Mouse (Mus musculus): ENCODE measurements around the gene Acyp2. TPM values are rescaled to one million over a fixed set of nuclear protein-coding genes. Genes with fewer than 3 reads are reported as not detected.
A peak's percentile ranks its signal among the peaks of the same experiment; 100 is the strongest.
"Not testable (repeated sequence)": the region's sequence is repeated elsewhere in the genome, so short reads cannot be mapped to it uniquely, and the experiment has no call there.

Gene Acyp2
- total RNA-seq (2015; ENCODE audit: low replicate concordance): 1.4 and 4.2 TPM in 2 replicates
- 1.2 and 3.6 TPM in 2 replicates for total RNA-seq (2017; ENCODE audit: low replicate concordance)

DNA sequence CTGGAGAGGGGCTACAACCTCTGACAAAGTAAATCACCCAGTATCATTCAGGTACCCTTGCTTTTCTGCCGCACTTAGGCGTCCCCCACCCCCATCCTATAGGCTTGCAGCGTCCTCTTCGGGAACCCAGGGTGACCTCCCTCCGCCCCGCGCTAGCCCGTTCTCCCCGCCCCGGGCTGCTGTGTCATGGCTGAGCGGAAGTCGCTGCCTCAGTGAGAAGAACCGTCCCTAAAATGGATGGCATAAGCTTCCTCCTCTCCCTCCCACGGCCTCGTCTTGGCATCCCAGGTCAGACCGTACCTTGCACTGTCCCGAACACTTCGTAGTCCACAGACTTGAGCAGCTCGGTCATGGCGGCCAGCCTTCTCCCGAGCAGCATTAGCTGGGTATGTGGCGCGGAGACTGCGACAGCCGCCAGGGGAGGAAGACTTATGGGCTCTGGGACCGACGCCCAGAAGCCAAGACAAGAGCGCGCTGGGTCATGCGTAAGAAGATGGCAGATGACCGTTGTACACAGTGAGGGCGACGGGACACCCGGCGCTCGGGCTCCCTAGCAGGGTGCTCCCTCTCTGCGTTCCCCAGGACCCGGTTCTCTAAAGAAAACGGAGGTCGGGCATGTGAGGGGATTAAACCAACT lies at the start of gene Acyp2:
TSS of gene Acyp2 (minus strand) at position 587 of the 637 bp plus-strand sequence.
- ATAC-seq (replicated peaks; ENCODE audit: low FRiP score, poor library complexity, severe bottlenecking): peak; percentile 100

DNA sequence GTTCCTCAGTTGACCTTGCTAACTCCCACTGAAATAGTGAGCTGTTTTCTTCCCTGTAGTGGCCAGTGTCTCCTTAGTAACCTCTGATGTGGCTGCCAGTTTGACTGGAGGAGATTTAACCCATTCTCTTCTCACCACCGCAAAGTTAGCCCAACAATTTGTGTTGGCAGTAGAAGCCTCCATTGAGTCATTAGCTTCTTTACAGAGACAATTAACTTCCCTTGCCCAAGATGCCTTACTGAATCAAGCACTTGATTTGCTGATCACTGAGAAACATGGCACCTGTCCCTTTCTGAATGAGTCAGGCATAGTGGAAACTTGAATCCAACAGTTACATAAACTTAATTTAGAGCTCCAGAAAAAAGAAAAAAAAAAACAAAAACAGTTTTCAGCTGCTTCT lies 40.0 kb upstream of the Acyp2 start:
- no peak for ATAC-seq (replicated peaks; ENCODE audit: low FRiP score, poor library complexity, severe bottlenecking)

DNA sequence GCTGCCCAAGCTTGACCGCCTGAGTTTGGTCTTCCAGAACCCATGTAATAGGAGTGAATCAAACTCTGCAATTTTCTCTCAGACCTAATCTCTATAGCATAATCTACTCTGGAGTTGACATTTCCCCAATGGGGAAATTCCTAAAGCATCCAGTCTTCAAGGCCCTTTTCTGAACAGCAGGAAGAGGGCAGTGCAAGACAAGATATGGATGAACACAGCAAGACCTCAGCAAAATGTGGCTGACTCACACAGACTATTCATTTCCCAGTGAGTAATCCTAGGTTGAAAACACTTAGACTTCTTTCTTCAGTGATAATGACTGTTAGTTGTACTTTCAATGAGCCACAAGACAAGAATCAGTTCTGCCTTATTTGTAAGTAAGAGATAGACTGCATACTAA lies 26.7 kb upstream of the Acyp2 start:
- no peak for ATAC-seq (replicated peaks; ENCODE audit: low FRiP score, poor library complexity, severe bottlenecking)

DNA sequence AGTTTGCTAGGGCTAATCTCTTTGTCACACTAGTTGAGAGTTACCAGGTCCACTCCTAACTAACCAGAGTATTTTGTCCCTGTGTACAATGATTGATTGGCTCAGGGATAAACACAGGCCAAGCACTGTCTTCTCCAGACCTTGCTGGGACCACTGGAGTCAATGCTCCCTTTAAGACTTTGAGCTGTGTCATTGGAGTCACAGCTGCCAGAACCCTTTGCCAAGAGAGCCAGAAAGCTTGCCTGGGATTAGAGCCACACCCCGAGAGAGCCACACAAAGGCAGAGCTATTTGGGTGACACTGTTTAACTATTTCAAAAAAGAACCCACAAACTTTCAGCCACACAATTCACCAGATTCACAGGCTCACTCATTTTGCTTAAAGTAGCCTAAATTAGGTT lies 23.3 kb upstream of the Acyp2 start:
- ATAC-seq (replicated peaks; ENCODE audit: low FRiP score, poor library complexity, severe bottlenecking): no peak

DNA sequence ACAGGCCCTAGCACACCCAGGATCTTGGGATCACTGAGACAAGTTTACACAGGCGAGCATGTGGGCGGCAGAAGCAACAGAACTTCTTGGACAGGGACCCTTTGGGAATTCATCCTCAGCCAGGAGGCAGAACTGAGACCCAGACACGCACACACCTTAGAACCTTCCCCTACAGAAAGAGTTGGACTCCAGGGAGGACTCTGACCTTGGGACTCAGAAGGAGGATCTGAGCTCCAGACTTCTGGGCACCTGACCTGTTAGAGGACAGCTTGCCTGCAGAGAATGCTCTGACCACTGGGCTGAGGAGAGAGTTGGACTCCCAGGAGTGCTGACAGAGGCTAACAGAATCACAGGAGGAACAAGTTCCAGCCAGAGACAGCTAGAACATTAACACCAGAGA lies 13.6 kb upstream of the Acyp2 start:
- no peak for ATAC-seq (replicated peaks; ENCODE audit: low FRiP score, poor library complexity, severe bottlenecking)

DNA sequence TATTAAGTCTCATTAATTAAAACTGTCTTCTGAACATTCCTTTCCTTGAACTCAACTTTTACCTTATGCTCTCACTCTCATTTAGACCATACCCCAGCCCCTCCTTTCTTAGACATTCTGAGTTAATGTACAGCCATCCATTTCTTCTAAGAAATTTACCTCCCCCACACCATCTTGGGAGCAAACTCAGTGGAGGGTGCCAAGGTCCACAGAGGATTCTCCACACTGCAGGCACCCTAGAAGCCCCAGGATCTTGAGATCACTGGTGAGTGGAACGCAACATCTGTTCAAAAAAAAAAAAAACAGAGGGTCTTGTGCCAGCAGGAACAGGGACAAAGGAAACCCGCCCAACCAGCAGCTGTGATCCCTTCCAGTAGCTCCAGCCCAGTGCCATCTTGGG lies 13.2 kb upstream of the Acyp2 start:
- ATAC-seq (replicated peaks; ENCODE audit: low FRiP score, poor library complexity, severe bottlenecking): no peak

DNA sequence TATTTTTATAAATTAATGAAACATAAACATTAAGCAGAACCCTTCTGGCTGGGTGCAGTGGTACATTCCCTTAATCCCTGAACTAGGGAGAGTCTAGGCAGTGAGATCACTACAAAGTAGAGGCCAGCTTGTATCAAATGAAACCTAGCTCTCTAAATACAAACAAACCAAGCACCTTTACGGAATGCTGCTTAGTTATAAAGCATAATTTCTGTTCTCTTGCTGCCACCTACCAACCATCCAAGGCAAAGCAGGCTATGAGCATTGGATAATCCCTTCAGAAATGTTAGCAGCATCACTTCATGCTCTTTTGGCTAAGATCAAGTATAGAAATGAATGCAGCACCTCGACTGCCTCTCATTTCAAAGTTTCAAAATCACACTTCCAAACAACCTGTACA lies 7.7 kb upstream of the Acyp2 start:
- ATAC-seq (replicated peaks; ENCODE audit: low FRiP score, poor library complexity, severe bottlenecking): no peak

DNA sequence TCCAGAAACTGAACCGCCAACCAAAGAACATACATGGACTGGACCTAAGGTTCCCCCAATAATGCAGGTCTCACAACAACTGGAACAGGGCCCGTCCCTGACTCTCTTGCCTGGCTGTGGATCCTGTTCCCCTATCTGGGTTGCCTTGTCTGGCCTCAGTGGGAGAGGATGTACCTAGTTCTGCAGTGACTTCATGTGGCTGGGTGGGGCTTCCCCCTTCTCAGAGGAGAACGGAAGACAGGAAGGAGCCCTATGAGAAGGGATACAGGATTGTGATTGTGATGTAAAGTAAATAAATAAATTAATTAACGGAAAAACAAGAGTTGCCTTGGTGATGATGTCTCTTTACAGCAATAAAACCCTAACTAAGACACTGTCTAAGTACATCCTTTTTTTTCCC lies 6.7 kb upstream of the Acyp2 start:
- ATAC-seq (replicated peaks; ENCODE audit: low FRiP score, poor library complexity, severe bottlenecking): no peak

DNA sequence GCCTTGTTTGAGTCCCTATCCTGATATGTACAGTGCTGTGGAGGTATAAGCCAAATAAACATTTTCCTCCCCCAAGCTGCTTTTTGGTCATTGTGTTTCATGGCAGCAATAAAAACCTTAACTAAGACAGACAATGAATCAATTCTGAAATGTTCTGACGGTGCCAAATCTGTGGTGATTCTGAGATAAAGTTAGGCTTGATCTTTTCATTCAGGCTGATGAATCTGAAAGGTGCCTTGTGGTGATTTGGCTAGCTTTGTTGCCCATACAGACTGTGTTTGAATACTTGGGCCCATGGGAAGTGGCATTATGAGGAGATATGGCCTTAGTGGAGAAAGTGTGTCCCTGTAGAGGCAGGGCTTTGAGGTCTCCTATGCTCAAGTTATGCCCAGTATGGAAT lies 1.0 kb upstream of the Acyp2 start:
- ATAC-seq (replicated peaks; ENCODE audit: low FRiP score, poor library complexity, severe bottlenecking): no peak

DNA sequence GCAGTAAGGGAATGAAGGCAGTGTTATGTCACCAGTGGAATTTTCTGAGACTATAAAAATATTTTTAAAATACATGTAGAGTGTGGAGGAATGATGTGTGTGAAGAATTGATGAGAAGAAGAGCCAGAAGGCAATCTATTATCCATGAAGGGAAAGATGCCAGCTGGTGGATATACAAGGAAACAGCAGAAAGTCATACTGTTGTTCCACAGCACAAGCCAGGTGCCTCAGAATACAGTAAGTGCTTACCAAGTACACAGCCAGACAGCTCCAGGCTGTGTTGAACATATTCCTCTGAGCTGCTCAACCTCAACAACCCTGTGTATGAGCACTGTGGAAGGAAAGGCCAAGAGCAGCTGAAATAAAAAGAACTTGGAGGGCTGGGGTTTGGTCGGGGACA lies 13.7 kb downstream of the Acyp2 start:
- ATAC-seq (replicated peaks; ENCODE audit: low FRiP score, poor library complexity, severe bottlenecking): no peak

DNA sequence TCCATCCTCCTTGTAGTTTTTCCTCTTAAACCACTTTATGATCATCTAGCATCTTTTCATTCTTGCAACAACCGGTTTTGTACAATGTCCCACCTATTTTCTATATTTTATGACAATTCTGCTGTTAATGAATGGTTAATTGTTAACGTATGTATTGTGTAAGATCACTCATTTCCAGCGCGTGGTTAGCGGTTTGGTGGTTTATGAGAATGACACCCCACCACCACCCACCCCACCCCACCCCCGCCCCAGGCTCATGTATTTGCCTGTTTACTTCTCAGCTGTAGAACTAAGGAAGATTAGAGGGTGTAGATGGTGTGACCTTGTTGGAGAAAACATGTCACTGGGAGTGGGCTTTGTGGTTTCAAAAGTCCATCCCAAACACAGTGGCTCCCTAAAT lies 18.9 kb downstream of the Acyp2 start:
- no peak for ATAC-seq (replicated peaks; ENCODE audit: low FRiP score, poor library complexity, severe bottlenecking)

DNA sequence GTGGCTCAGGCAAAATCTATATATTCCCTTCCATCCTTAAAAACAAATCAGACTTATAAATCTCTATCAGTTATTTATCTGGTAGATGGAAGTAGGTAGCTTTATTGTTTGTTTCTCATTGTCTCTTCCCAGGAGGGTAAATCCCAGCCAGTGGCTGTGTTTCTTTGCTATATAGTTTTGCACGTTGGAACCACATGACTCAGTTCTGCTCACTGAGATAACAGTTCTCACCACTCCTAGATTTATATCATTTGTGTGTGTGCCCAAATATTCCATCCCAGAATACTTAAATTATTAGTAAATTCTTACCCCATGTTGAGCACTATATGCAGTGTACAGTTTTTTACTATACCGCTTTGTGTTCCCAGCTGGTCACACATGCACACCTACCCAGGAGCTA lies 26.2 kb downstream of the Acyp2 start:
- ATAC-seq (replicated peaks; ENCODE audit: low FRiP score, poor library complexity, severe bottlenecking): no peak

DNA sequence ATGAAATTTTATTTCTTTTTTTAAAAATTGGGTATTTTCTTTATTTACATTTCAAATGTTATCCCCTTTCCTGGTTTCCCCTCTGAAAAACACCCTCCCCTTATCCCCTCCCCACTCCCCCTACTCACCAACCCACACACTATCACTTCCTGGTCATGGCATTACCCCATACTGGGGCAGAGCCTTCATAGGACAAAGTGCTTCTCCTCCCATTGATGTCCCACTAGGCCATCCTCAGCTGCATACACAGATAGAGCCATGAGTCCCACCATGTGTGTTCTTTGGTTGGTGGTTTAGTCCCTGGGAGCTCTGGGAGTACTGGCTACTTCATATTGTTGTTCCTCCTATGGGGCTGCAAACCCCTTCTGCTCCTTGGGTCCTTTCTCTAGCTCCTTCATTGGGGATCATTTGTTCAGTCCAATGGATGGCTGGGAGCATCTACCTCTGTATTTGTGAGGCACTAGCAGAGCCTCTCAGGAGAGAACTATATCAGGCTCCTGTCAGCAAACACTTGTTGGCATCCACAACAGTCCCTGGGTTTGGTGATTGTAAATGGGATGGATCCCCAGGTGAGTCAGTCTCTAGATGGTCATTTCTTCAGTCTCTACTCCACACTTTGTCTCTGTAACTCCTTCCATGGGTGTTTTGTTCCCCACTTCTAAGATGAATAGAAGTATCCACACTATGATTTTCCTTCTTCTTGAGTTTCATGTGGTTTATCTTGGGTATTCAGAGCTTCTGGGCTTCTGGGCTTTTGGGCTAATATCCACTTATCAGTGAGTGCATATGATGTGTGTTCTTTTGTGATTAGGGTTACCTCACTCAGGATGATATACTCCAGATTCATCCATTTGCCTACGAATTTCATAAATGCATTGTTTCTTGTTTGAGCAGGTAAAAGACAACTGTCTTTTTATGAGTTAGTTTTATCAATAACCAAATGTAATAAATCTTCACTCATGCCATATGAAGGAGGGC lies 27.7 kb downstream of the Acyp2 start:
- ATAC-seq (replicated peaks; ENCODE audit: low FRiP score, poor library complexity, severe bottlenecking): not testable (repeated sequence)

DNA sequence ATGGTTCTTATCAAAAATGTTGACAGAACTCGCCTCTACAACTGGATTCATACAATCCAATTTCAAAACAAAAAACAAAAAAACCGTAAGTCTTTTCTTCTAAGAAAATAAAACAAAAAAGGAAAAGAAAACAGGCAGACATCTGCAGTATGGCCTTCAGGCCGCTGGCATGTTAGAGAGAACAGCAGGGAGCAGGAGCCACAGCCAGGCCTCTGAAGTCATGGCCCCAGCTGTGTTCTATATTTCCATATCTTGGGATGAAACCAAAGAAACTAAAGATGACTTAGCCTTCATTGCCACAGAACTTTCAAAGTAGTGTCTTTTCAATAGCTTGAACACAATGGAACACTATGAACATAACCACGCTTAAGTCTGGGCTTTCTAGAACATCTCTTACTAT lies 31.2 kb downstream of the Acyp2 start:
- ATAC-seq (replicated peaks; ENCODE audit: low FRiP score, poor library complexity, severe bottlenecking): no peak

DNA sequence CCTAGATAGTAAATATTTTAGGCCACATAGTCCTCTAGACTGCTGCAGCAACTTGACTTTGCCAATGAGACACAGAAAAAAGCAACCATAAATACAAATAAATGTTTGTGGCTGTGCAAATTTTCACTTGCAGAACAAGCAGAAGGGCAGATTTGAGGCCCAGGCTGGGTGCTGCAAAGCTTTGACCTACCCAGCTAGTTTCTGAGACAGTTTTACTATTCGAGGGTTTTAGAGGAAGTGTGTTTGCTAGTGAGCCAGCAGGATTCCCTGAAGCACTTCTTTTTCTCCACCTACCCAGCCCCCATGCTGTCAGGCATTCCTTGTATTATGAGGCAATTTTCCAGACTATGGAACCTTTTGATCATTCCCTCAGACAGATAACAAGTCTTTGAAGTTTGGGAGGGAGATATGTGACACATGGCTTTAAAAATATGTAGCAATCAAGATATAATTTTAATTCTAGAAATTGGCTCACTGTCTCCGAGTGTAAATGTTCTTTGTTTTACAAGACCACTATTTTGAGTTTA lies 31.8 kb downstream of the Acyp2 start:
- ATAC-seq (replicated peaks; ENCODE audit: low FRiP score, poor library complexity, severe bottlenecking): no peak

DNA sequence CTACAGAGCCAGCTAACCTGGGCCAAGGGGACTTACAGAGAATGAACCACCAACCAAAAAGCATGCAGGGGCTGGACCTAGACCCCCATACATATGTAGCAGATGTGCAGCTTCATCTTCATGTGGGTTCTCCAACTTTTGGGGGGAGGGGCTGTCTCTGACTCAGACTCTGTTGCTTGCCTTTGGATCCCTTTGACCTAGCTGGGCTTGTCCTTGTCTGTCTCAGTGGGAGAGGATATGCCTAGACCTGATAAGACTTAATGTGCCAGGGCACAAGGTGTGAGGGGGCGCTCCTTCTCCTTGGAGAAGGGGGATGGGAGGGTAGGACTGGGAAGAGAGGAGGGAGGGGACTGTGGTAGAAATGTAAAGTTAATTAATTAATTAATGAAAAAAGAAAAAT lies 33.4 kb downstream of the Acyp2 start:
- no peak for ATAC-seq (replicated peaks; ENCODE audit: low FRiP score, poor library complexity, severe bottlenecking)

DNA sequence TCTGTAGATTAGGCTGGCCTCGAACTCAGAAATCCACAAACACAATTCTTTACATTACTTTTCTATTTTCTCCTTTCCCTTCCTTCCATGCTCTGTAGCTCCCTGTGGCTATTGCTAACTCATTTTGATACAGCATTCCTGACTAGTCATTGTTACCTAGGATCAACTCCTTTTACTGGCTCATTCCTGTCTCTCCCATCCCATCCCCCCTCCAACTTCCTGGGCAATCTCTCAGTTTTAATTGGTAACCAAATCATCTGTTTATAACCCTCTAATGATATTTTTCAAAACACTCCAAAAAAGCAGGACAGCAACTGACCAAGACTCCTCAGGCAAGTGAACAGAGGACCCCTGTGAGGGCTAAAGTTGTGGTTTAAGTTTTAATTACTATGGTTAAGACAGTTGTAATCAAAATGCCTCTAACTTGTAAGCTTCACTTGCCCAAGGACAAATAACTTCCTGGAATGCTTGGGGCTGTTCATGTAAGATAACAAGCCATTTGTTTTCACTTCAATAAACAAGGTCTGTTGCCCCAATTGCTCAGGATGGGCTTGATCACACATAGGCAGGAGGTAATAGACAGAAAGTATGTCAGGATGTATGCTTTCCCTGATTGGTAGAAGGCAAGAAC lies 35.4 kb downstream of the Acyp2 start:
- ATAC-seq (replicated peaks; ENCODE audit: low FRiP score, poor library complexity, severe bottlenecking): no peak

DNA sequence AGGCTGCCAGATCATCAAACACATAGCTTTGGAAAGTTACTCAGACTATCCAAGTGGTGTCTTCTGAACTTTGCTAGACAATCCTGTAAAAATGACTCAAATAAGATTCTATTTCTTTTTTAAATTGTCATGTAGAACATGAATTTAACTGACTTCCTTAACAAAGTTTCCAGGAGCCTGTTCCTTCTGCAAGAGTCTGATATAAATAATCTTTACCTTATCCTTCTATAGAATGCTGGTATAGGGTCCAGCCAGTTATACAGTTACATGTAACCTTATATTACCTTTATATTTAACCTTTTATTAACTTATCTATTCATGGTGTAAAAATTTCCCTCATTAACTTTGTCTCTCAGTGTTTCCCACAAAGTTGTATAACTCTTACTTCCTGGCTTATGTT lies 36.7 kb downstream of the Acyp2 start:
- ATAC-seq (replicated peaks; ENCODE audit: low FRiP score, poor library complexity, severe bottlenecking): no peak

DNA sequence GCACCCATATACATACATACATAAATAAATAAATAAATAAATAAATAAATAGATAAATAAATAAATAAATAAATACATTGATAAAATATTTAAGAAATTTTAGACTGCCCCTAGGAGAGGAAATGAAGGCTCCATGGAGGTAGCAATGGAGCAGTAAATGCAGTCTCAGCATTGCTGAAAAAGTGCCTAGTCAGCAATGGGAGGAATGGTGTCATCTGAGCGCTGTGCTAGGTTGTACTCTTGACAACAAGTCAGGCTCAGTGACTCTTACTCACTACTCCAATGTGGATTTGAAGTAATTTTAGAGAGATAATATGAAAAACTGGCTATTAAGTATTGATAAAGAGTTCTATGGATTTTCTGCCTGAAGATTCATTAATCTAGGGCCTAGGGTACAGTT lies 40.1 kb downstream of the Acyp2 start:
- ATAC-seq (replicated peaks; ENCODE audit: low FRiP score, poor library complexity, severe bottlenecking): no peak

Measured in erythroid progenitor cell, adult 5-6 weeks (primary cell).